Mouse (Mus musculus): ENCODE results near the gene Muc16. TPM values are rescaled to one million over a fixed set of nuclear protein-coding genes. Genes with fewer than 3 reads are reported as not detected.

Muc16 gene
- polyA plus RNA-seq, 1 experiment from 2014 or later, result 1.5 TPM

DNA sequence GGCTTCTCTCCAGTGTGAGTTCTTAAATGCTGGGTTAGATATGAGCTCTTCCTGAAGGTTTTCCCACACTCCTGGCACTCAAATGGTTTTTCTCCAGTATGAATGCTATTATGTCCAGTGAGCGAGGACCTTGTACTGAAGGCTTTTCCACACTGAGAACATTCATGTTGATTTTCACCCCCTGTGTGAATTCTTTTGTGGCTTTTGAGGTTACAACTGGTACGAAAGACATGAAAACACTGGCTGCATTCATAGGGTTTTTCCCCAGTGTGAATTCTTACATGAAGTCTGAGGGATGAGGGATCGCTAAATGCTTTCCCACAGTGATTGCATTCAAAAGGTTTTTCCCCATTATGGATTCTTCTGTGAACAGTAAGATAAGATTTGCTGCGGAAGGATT lies 217.8 kb downstream of the Muc16 start:
- no peaks in the 10 kb centered on the region for H3K27me3 ChIP-seq (replicated peaks)
- no peak overlapping the region for H3K9ac ChIP-seq
- no peak overlapping the region for H3K4me2 ChIP-seq
- ATAC-seq (ENCODE audit: extremely low read depth, insufficient number of reproducible peaks, low FRiP score, low TSS enrichment), result no peak
- H3K9me3 ChIP-seq, result peaks cover 15% of the 10 kb centered on the region
- 75% methylated on average over 4 of the region's 4 CpGs for WGBS
- no peak overlapping the region for H3K27ac ChIP-seq (replicated peaks)
- H3K36me3 ChIP-seq, result peaks cover 53% of the 10 kb centered on the region
- no peak overlapping the region for H3K4me3 ChIP-seq
- H3K4me1 ChIP-seq, result no peaks in the 10 kb centered on the region

Small RNA genes within 50 kb of the gene (microRNA-seq; reads per million reads assigned to microRNA genes)
- gene Gm22854, result not detected

Other genes starting within 250 kb of the Muc16 start
- not detected in 2 replicates for gene Mbd3l2, start 243.9 kb downstream of the Muc16 start, polyA plus RNA-seq (2015; fragmentation: Nextera tagmentation; extraction: Ambion mirVana)
- gene Zfp558, start 196.3 kb downstream of the Muc16 start, polyA plus RNA-seq (2015; fragmentation: Nextera tagmentation; extraction: Ambion mirVana), result 3.5 and 4.3 TPM in 2 replicates
- not detected in 2 replicates for gene Mbd3l1, start 196.2 kb downstream of the Muc16 start, polyA plus RNA-seq (2015; fragmentation: Nextera tagmentation; extraction: Ambion mirVana)
- not detected in 2 replicates for gene Olfr24, start 89.5 kb upstream of the Muc16 start, polyA plus RNA-seq (2015; fragmentation: Nextera tagmentation; extraction: Ambion mirVana)
- gene Olfr828, start 145.0 kb upstream of the Muc16 start, polyA plus RNA-seq (2015; fragmentation: Nextera tagmentation; extraction: Ambion mirVana), result not detected in 2 replicates
- not detected in 2 replicates for gene Olfr829, start 180.4 kb upstream of the Muc16 start, polyA plus RNA-seq (2015; fragmentation: Nextera tagmentation; extraction: Ambion mirVana)
- gene Olfr830, start 200.2 kb upstream of the Muc16 start, polyA plus RNA-seq (2015; fragmentation: Nextera tagmentation; extraction: Ambion mirVana), result not detected in 2 replicates

Measured in heart, embryonic 13.5 days (tissue).